Mouse (Mus musculus) hindbrain, postnatal 0 days (tissue): ENCODE data around the gene Rbfox1. TPM values are rescaled to one million over a fixed set of nuclear protein-coding genes. Genes with fewer than 3 reads are reported as not detected.

Source experiments
- ATAC-seq: fragments of 200-750 bp; cut with Nextera tagmentation; 2 replicates; pipeline ENCODE4 v1.8.0; 2017; ENCODE audit warnings: mild to moderate bottlenecking, moderate TSS enrichment, moderate library complexity
- DNase-seq: peaks from one replicate; pipeline ENCODE4 v3.0.0-alpha.2; 2015; ENCODE audit warnings: low spot score
- H3K27ac ChIP-seq: fragments of 300-500 bp; sonication (generic); 2 replicates; pipeline ENCODE4 v1.5.1; 2014; ENCODE audit warnings: mild to moderate bottlenecking
- H3K27me3 ChIP-seq: fragments of 300-500 bp; sonication (generic); 2 replicates; pipeline ENCODE4 v1.6.1; 2014; ENCODE audit warnings: low read length, mixed read lengths; ENCODE audit not compliant: insufficient read depth
- H3K36me3 ChIP-seq: fragments of 300-500 bp; sonication (generic); 2 replicates; pipeline ENCODE4 v1.6.1; 2014; ENCODE audit warnings: low read length, mixed read lengths; ENCODE audit not compliant: insufficient read depth
- H3K4me1 ChIP-seq: fragments of 300-500 bp; sonication (generic); 2 replicates; pipeline ENCODE4 v1.6.1; 2014; ENCODE audit warnings: antibody characterized with exemption, low read length, mixed read lengths; ENCODE audit not compliant: insufficient read depth
- H3K4me2 ChIP-seq: fragments of 300-500 bp; sonication (generic); 2 replicates; pipeline ENCODE4 v1.6.1; 2014; ENCODE audit warnings: low read depth, mild to moderate bottlenecking, low read length, moderate library complexity, mixed read lengths
- H3K4me3 ChIP-seq: fragments of 300-500 bp; sonication (generic); 2 replicates; pipeline ENCODE4 v1.5.1; 2014; ENCODE audit warnings: low read length
- H3K9ac ChIP-seq: fragments of 300-500 bp; sonication (generic); replicated peaks from 2 replicates; pipeline ENCODE4 v1.6.1; 2014; ENCODE audit warnings: mild to moderate bottlenecking, low read length, moderate library complexity, mixed read lengths
- H3K9me3 ChIP-seq: fragments of 300-500 bp; sonication (generic); 2 replicates; pipeline ENCODE4 v1.6.1; 2016; ENCODE audit warnings: low read length, mixed read lengths
- CTCF ChIP-seq: IDR thresholded peaks from 2 replicates; pipeline ENCODE4 v1.5.1; 2016; ENCODE audit warnings: antibody characterized with exemption, control low read depth, low read depth
- WGBS: fragments of 180-500 bp; shearing (Covaris S2); extraction: QIAGEN DNeasy Blood & Tissue Kit; methylation state at CpG from one replicate; pipeline ENCODE4 v1.1.7; 2014; 5-methylcytosine and 5-hydroxymethylcytosine counted together
- polyA plus RNA-seq: library from polyadenylated mRNA; unstranded; fragments of >200 nt; fragmentation: Nextera tagmentation; extraction: Ambion mirVana; gene quantifications from 2 replicates; pipeline ENCODE4 v1.2.1, GENCODE M21; 2015
- total RNA-seq: library from RNA; depleted of rRNA; stranded (reverse); fragments of >200 nt; gene quantifications from 2 replicates; pipeline ENCODE4 v1.2.3, GENCODE M21; 2014

The Rbfox1 gene
- total and polyA plus RNA-seq, 2 experiments from 2014 or later, result 158 to 204 TPM

- Histone ChIP-seq H3K4me2 (peak overlapping the region; percentile 44; the same call in 1 of the 2 replicates), H3K36me3 (no peaks in the 10 kb centered on the region), H3K9me3 (no peaks in the 10 kb centered on the region), H3K27me3 (no peaks in the 10 kb centered on the region), H3K4me3 (no peak overlapping the region), H3K27ac (no peak overlapping the region), H3K9ac (no peak overlapping the region), H3K4me1 (peaks cover 15% of the 10 kb centered on the region; the same call in 1 of the 2 replicates)
- TF ChIP-seq CTCF, result no peak
- 36% methylated on average over 8 of the region's 8 CpGs for WGBS
- DNase-seq (peak; percentile 49), ATAC-seq (peak; percentile 71)
Measured at GRCm38 (mm10) chr16:7150201-7150791, 1265.1 kb downstream of the Rbfox1 start.

DNA sequence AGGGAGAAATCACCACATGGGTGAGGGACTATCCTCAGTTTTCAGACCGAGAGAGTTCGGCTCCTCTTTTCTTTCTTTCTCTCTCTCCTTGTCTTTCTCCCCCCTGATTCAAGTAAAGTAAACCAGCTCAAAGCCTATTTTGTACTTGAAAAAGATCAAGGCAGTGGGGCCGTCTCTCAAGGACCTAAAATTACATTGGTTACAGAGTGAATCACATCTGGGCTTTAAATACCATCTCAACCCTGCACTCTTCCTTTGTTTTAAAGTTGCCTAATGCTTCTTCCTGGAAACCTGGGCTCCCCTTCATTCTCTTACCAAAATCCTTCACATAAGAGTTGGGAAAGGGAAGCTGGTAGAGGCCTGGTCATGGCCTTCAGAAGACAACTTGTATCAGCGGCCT lies 1267.2 kb downstream of the Rbfox1 start:
- no peak for ATAC-seq
- no peaks in the 10 kb centered on the region for H3K36me3 ChIP-seq
- WGBS, result 79% methylated on average over 4 of the region's 4 CpGs
- H3K27ac ChIP-seq, result no peak overlapping the region
- no peak overlapping the region for H3K4me2 ChIP-seq
- no peak overlapping the region for H3K9ac ChIP-seq
- H3K27me3 ChIP-seq, result no peaks in the 10 kb centered on the region
- H3K4me1 ChIP-seq, result 0 out of 2 replicates have a peak, but pooled peaks cover 9% of the 10 kb centered on the region
- DNase-seq, result no peak
- no peak for TF ChIP-seq CTCF
- H3K4me3 ChIP-seq, result no peak overlapping the region
- no peaks in the 10 kb centered on the region for H3K9me3 ChIP-seq

GRCm38 (mm10) chr16:7154671-7155070 lies 1269.5 kb downstream of the Rbfox1 start:
- Histone ChIP-seq H3K4me3 (no peak overlapping the region), H3K4me2 (no peak overlapping the region), H3K27me3 (no peaks in the 10 kb centered on the region), H3K9ac (no peak overlapping the region), H3K36me3 (no peaks in the 10 kb centered on the region), H3K9me3 (no peaks in the 10 kb centered on the region), H3K27ac (no peak overlapping the region), H3K4me1 (0 out of 2 replicates have a peak, but pooled peaks cover 5% of the 10 kb centered on the region)
- WGBS, result 76% methylated on average over 3 of the region's 3 CpGs
- ATAC-seq (no peak), DNase-seq (no peak)
- TF ChIP-seq CTCF, result no peak

GRCm38 (mm10) chr16:7158856-7159826 lies 1274.0 kb downstream of the Rbfox1 start:
- H3K9ac ChIP-seq, result no peak overlapping the region
- WGBS, result 60% methylated on average over 8 of the region's 8 CpGs
- H3K27me3 ChIP-seq, result no peaks in the 10 kb centered on the region
- no peak for TF ChIP-seq CTCF
- H3K27ac ChIP-seq, result no peak overlapping the region
- ATAC-seq (no peak), DNase-seq (no peak)
- no peaks in the 10 kb centered on the region for H3K4me1 ChIP-seq
- H3K9me3 ChIP-seq, result no peaks in the 10 kb centered on the region
- no peaks in the 10 kb centered on the region for H3K36me3 ChIP-seq
- no peak overlapping the region for H3K4me3 ChIP-seq
- H3K4me2 ChIP-seq, result no peak overlapping the region

DNA sequence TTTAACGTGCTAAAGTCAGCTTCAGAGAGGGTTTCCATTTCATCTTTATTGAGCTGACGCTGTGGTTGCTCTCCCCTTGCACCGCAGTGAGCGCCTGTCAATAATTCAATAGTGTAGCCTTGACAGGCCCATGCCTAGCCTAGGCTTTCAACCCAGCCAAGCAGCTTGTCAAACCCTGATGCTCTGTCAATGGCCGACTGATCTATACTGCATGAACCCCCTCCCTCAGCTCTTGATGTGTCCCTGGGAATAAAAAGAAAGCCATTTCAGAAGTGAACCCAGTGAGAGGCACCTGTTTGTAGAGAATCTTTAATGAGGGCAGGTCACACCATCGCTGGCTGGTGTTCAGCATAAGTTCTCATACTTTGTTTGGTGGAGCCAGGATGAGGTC lies 1274.7 kb downstream of the Rbfox1 start:
- no peak for DNase-seq
- no peak overlapping the region for H3K27ac ChIP-seq

GRCm38 (mm10) chr16:7162168-7162567 lies 1277.0 kb downstream of the Rbfox1 start:
- Histone ChIP-seq H3K9me3 (no peaks in the 10 kb centered on the region), H3K4me1 (no peaks in the 10 kb centered on the region), H3K4me3 (no peak overlapping the region), H3K27me3 (no peaks in the 10 kb centered on the region), H3K4me2 (no peak overlapping the region), H3K9ac (no peak overlapping the region), H3K36me3 (no peaks in the 10 kb centered on the region), H3K27ac (no peak overlapping the region)
- no peak for TF ChIP-seq CTCF
- DNase-seq (no peak), ATAC-seq (no peak)
- WGBS, result 58% methylated on average over 4 of the region's 4 CpGs

More for the DNA sequence above, 1274.7 kb downstream of the Rbfox1 start:
- ATAC-seq, result no peak
- WGBS, result 67% methylated on average over 6 of the region's 6 CpGs
- no peak overlapping the region for H3K9ac ChIP-seq
- H3K36me3 ChIP-seq, result no peaks in the 10 kb centered on the region
- H3K27me3 ChIP-seq, result no peaks in the 10 kb centered on the region
- H3K9me3 ChIP-seq, result no peaks in the 10 kb centered on the region
- H3K4me3 ChIP-seq, result no peak overlapping the region
- no peak for TF ChIP-seq CTCF
- no peaks in the 10 kb centered on the region for H3K4me1 ChIP-seq
- H3K4me2 ChIP-seq, result no peak overlapping the region
